Comparison of ENCODE assay signal across 11 mouse cellular contexts in the genomic region with DNA sequence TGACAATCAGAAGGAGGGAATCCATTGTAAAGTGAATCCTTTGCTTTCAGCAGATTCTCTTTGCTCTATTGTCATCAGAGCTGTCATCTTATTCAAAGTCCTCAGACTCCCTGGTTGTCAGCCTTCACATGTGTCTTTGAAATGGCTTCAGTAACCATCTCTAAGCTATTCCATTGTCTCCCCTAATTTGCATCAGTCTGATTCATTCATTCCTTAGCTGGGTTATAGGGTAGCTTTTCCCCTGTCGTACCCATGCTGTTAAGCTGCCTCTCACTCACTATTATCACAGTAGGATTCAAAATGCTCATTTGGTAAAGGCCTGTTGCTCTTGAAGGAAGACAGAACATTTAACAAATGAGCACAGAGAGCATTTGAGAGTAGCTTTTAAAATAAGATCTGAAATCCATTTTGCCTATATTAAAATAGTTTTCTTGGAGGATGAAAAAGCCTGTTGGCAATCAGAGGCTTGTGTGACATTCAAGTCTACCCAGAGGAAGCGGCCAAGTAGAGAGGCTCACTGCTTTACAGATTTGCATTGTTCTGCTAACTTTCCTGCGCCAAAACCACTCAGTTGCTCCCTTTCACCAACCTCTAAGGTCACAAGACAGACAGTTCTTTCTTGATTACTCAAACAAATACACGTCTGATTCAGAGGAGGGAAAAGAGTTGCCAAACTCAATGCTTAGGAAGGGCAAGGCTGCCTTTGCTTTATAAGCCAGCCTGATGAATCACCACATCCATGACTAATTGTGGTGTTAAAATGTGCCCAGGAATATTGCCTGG.
A peak's percentile ranks its signal among the peaks of the same experiment; 100 is the strongest.
DNase-seq lines count a peak whose midpoint lies in the region; ATAC-seq and TF ChIP-seq lines count a peak whose summit lies in the region.
"Had no signal": no experiment of that assay in that cellular context is flagged by ENCODE, and none has a peak within 500 bp of the region (broad histone marks: within the 10 kb centered on the region; RNA-seq: fewer than 3 reads in every experiment).

No protein-coding gene starts in this region.

- ATAC-seq in hindbrain, embryonic 16.5 days: peak; percentile 77

- no peak for TF ChIP-seq POLR2A in bone marrow macrophage, adult 2 months (IDR thresholded peaks at IDR 0.05; ENCODE audit: borderline replicate concordance, low read depth, low read length)

- peak overlapping the region; percentile 21 for H3K27ac ChIP-seq in bone marrow macrophage, adult 2 months (ENCODE audit: insufficient read depth, low read depth, low read length)
- no peak overlapping the region for H3K27ac ChIP-seq in hindbrain, embryonic 16.5 days (ENCODE audit: low read depth, low read length)
- H3K27ac ChIP-seq: embryonic facial prominence, embryonic 12.5 days; limb, embryonic 12.5 days had no signal

- no peak for TF ChIP-seq CTCF in bone marrow macrophage, adult 2 months (IDR thresholded peaks at IDR 0.05; ENCODE audit: low read depth, low read length)

- no peaks in the 10 kb centered on the region for H3K9me3 ChIP-seq in hindbrain, embryonic 16.5 days (ENCODE audit: control insufficient read depth, low read length)
- H3K9me3 ChIP-seq: embryonic facial prominence, embryonic 12.5 days; limb, embryonic 12.5 days had no signal

- peak; percentile 21 for DNase-seq in lung, postnatal 25 days (ENCODE audit: low spot score)
- DNase-seq in lung, postnatal 4 days: no peak
- peak; percentile 10 to 18 for DNase-seq in right cerebral cortex, postnatal 36 days (ENCODE audit: low spot score in 2 of 2)
- DNase-seq in T-cell, adult 2 months (ENCODE audit: low spot score): no peak
- DNase-seq in heart, adult 11 months: no peak
- DNase-seq in testis, postnatal 10 days (ENCODE audit: low spot score): no peak
- DNase-seq: thymus, postnatal 4 days had no signal

- 11% methylated on average over 4 of the region's 4 CpGs for WGBS in hindbrain, embryonic 16.5 days

- H3K9ac ChIP-seq in hindbrain, embryonic 16.5 days (ENCODE audit: low read depth, low read length): no peak overlapping the region
- H3K9ac ChIP-seq: embryonic facial prominence, embryonic 12.5 days; limb, embryonic 12.5 days had no signal

- no peak overlapping the region for H3K4me2 ChIP-seq in hindbrain, embryonic 16.5 days (ENCODE audit: low read length)
- H3K4me2 ChIP-seq: embryonic facial prominence, embryonic 12.5 days; limb, embryonic 12.5 days had no signal

- no peaks in the 10 kb centered on the region for H3K27me3 ChIP-seq in hindbrain, embryonic 16.5 days (replicated peaks; ENCODE audit: control insufficient read depth, insufficient read depth, low read length)
- H3K27me3 ChIP-seq: embryonic facial prominence, embryonic 12.5 days; limb, embryonic 12.5 days had no signal

- no peak overlapping the region for H3K4me3 ChIP-seq in bone marrow macrophage, adult 2 months (ENCODE audit: insufficient read depth, low read length)
- no peak overlapping the region for H3K4me3 ChIP-seq in hindbrain, embryonic 16.5 days (ENCODE audit: low read length)
- H3K4me3 ChIP-seq: embryonic facial prominence, embryonic 12.5 days; limb, embryonic 12.5 days had no signal

- H3K4me1 ChIP-seq in bone marrow macrophage, adult 2 months (ENCODE audit: control insufficient read depth, insufficient read depth, low read length): peaks cover 14% of the 10 kb centered on the region
- no peaks in the 10 kb centered on the region; the same call in 1 of the 2 replicates for H3K4me1 ChIP-seq in hindbrain, embryonic 16.5 days (ENCODE audit: control insufficient read depth, insufficient read depth, low read depth, low read length)
- H3K4me1 ChIP-seq: embryonic facial prominence, embryonic 12.5 days; limb, embryonic 12.5 days had no signal

- no peaks in the 10 kb centered on the region for H3K36me3 ChIP-seq in hindbrain, embryonic 16.5 days (ENCODE audit: control insufficient read depth, insufficient read depth, low read length)
- H3K36me3 ChIP-seq: embryonic facial prominence, embryonic 12.5 days; limb, embryonic 12.5 days had no signal

Comparison
In these comparisons a context has a peak if more than half of its experiments do, and no peak if none do; other contexts are left out.
1. DNase-seq: peak in lung, postnatal 25 days (single experiment) and right cerebral cortex, postnatal 36 days (2 of 2); none in lung, postnatal 4 days (0 of 2), T-cell, adult 2 months (single experiment), heart, adult 11 months (single experiment) and testis, postnatal 10 days (single experiment).